Comparison of ENCODE assay signal across 14 mouse cellular contexts in genomic region chr12:55983565-55984351, GRCm38 (mm10).
DNase-seq lines count a peak whose midpoint lies in the region; ATAC-seq and TF ChIP-seq lines count a peak whose summit lies in the region.
"Had no signal": no experiment of that assay in that cellular context is flagged by ENCODE, and none has a peak within 500 bp of the region (broad histone marks: within the 10 kb centered on the region; RNA-seq: fewer than 3 reads in every experiment).

No protein-coding gene starts in this region.

- no peak for TF ChIP-seq POLR2A in kidney, adult 2 months (IDR thresholded peaks at IDR 0.05; ENCODE audit: low read depth, low read length)

- peaks cover 4% of the 10 kb centered on the region; the same call in 1 of the 2 replicates for H3K27me3 ChIP-seq in forebrain, embryonic 15.5 days
- peaks cover 14% of the 10 kb centered on the region; the same call in 1 of the 2 replicates for H3K27me3 ChIP-seq in midbrain, embryonic 10.5 days (ENCODE audit: low read depth, poor library complexity, severe bottlenecking)
- no peaks in the 10 kb centered on the region for H3K27me3 ChIP-seq in kidney, embryonic 14.5 days (ENCODE audit: control insufficient read depth, insufficient read depth, low read length)
- H3K27me3 ChIP-seq in kidney, adult 2 months (replicated peaks; ENCODE audit: control insufficient read depth, insufficient read depth, low read length), result no peaks in the 10 kb centered on the region
- H3K27me3 ChIP-seq: kidney, embryonic 15.5 days; lung, embryonic 15.5 days had no signal

- no peak for TF ChIP-seq CTCF in kidney, adult 2 months (conservative IDR thresholded peaks at IDR 0.05; ENCODE audit: insufficient read depth, insufficient read length, low read depth, low read length)

- peak overlapping the region; percentile 34 for H3K4me2 ChIP-seq in forebrain, embryonic 15.5 days (replicated peaks)
- H3K4me2 ChIP-seq in kidney, embryonic 14.5 days (replicated peaks; ENCODE audit: low read depth, low read length), result no peak overlapping the region
- H3K4me2 ChIP-seq: kidney, embryonic 15.5 days; lung, embryonic 15.5 days had no signal

- peak overlapping the region; percentile 56 for H3K27ac ChIP-seq in forebrain, embryonic 15.5 days (replicated peaks)
- H3K27ac ChIP-seq in midbrain, embryonic 10.5 days (replicated peaks), result peak overlapping the region; percentile 72
- H3K27ac ChIP-seq in kidney, embryonic 14.5 days (ENCODE audit: low read depth, low read length), result no peak overlapping the region
- no peak overlapping the region for H3K27ac ChIP-seq in kidney, adult 2 months (ENCODE audit: insufficient read depth, low read depth, low read length)
- H3K27ac ChIP-seq: kidney, embryonic 15.5 days; left cerebral cortex, adult 2 months; lung, embryonic 15.5 days had no signal

- peaks cover 10% of the 10 kb centered on the region for H3K4me1 ChIP-seq in forebrain, embryonic 15.5 days
- peaks cover 27% of the 10 kb centered on the region for H3K4me1 ChIP-seq in midbrain, embryonic 10.5 days
- H3K4me1 ChIP-seq in kidney, embryonic 14.5 days (ENCODE audit: control insufficient read depth, insufficient read depth, low read length), result no peaks in the 10 kb centered on the region
- no peaks in the 10 kb centered on the region for H3K4me1 ChIP-seq in kidney, adult 2 months (ENCODE audit: control insufficient read depth, insufficient read depth, low read length)
- H3K4me1 ChIP-seq: kidney, embryonic 15.5 days; lung, embryonic 15.5 days had no signal

- 7% methylated on average over 11 of the region's 11 CpGs for WGBS in forebrain, embryonic 15.5 days
- 40% methylated on average over 11 of the region's 11 CpGs for WGBS in midbrain, embryonic 10.5 days
- WGBS in kidney, embryonic 14.5 days, result 82% methylated on average over 11 of the region's 11 CpGs
- WGBS in kidney, adult 2 months, result 77% methylated on average over 11 of the region's 11 CpGs

- H3K36me3 ChIP-seq in forebrain, embryonic 15.5 days, result no peaks in the 10 kb centered on the region
- H3K36me3 ChIP-seq in midbrain, embryonic 10.5 days, result no peaks in the 10 kb centered on the region
- H3K36me3 ChIP-seq in kidney, embryonic 14.5 days (ENCODE audit: control insufficient read depth, insufficient read depth, low read length), result no peaks in the 10 kb centered on the region
- no peaks in the 10 kb centered on the region for H3K36me3 ChIP-seq in kidney, adult 2 months (ENCODE audit: control insufficient read depth, insufficient read depth, low read length)
- H3K36me3 ChIP-seq: kidney, embryonic 15.5 days; lung, embryonic 15.5 days had no signal

- H3K9ac ChIP-seq in forebrain, embryonic 15.5 days (replicated peaks), result peak overlapping the region; percentile 22; the same call in 1 of the 2 replicates
- no peak overlapping the region for H3K9ac ChIP-seq in kidney, embryonic 14.5 days (ENCODE audit: low read depth, low read length)
- H3K9ac ChIP-seq: kidney, embryonic 15.5 days; lung, embryonic 15.5 days had no signal

- H3K9me3 ChIP-seq in forebrain, embryonic 15.5 days, result no peaks in the 10 kb centered on the region
- no peaks in the 10 kb centered on the region for H3K9me3 ChIP-seq in midbrain, embryonic 10.5 days (replicated peaks)
- H3K9me3 ChIP-seq in kidney, embryonic 14.5 days (ENCODE audit: control insufficient read depth, low read length), result no peaks in the 10 kb centered on the region
- H3K9me3 ChIP-seq: kidney, embryonic 15.5 days; lung, embryonic 15.5 days had no signal

- H3K4me3 ChIP-seq in forebrain, embryonic 15.5 days, result peak overlapping the region; percentile 11; the same call in 1 of the 2 replicates
- peak overlapping the region; percentile 34 for H3K4me3 ChIP-seq in midbrain, embryonic 10.5 days
- H3K4me3 ChIP-seq in kidney, embryonic 14.5 days (ENCODE audit: low read length), result no peak overlapping the region
- no peak overlapping the region for H3K4me3 ChIP-seq in kidney, adult 2 months (ENCODE audit: insufficient read depth, low read depth, low read length)
- H3K4me3 ChIP-seq: kidney, embryonic 15.5 days; left cerebral cortex, adult 2 months; lung, embryonic 15.5 days had no signal

- ATAC-seq in forebrain, embryonic 15.5 days (replicated peaks), result peak; percentile 89
- no peak for ATAC-seq in monocyte, adult 5-6 weeks (replicated peaks; ENCODE audit: insufficient number of reproducible peaks, low FRiP score, low TSS enrichment, poor library complexity, severe bottlenecking)
- ATAC-seq in kidney, embryonic 14.5 days (ENCODE audit: low FRiP score, low TSS enrichment), result no peak

- DNase-seq in layer of hippocampus, adult 9-11 months, result peak; percentile 14
- DNase-seq in layer of hippocampus, adult 8-10 months (ENCODE audit: low spot score in 2 of 2), result no peak
- peak; percentile 17 for DNase-seq in midbrain, embryonic 10.5 days (ENCODE audit: low spot score)
- peak; percentile 54 for DNase-seq in retina, embryonic 14.5 days (ENCODE audit: low spot score)
- no peak for DNase-seq in kidney, adult 2 months
- DNase-seq: heart, postnatal 36 days; liver; right cerebral cortex, adult 18-20 months had no signal

Comparison
In these comparisons a context has a peak if more than half of its experiments do, and no peak if none do; other contexts are left out.
1. DNase-seq: peak in layer of hippocampus, adult 9-11 months (single experiment), midbrain, embryonic 10.5 days (single experiment) and retina, embryonic 14.5 days (single experiment); none in layer of hippocampus, adult 8-10 months (0 of 2) and kidney, adult 2 months (single experiment).
2. H3K27ac ChIP-seq: peak in forebrain, embryonic 15.5 days (single experiment) and midbrain, embryonic 10.5 days (single experiment); none in kidney, embryonic 14.5 days (single experiment) and kidney, adult 2 months (single experiment).
3. H3K4me3 ChIP-seq: peak in forebrain, embryonic 15.5 days (single experiment) and midbrain, embryonic 10.5 days (single experiment); none in kidney, embryonic 14.5 days (single experiment) and kidney, adult 2 months (single experiment).